Mouse (Mus musculus): ENCODE results near the gene Maml2. TPM values are rescaled to one million over a fixed set of nuclear protein-coding genes. Genes with fewer than 3 reads are reported as not detected.

Maml2 gene
- polyA plus RNA-seq, 1 experiment from 2014 or later = 8.6 TPM

- Histone ChIP-seq H3K4me3 (no peak overlapping the region), H3K36me3 (0 out of 2 replicates have a peak, but pooled peaks cover 6% of the 10 kb centered on the region), H3K27ac (replicated peaks) (no peak overlapping the region), H3K4me1 (peaks cover 71% of the 10 kb centered on the region), H3K27me3 (ENCODE audit: low read depth, poor library complexity, severe bottlenecking) (no peaks in the 10 kb centered on the region), H3K9me3 (replicated peaks) (peaks cover 9% of the 10 kb centered on the region; the same call in 1 of the 2 replicates)
- WGBS = 51% methylated on average over 5 of the region's 5 CpGs
- no peak for DNase-seq (ENCODE audit: low spot score)
These were observed 238.0 kb downstream of the Maml2 start for GRCm38 (mm10) chr9:13535803-13536202.

- Histone ChIP-seq H3K27ac (replicated peaks) (peak overlapping the region; percentile 58; the same call in 1 of the 2 replicates), H3K4me3 (no peak overlapping the region), H3K27me3 (ENCODE audit: low read depth, poor library complexity, severe bottlenecking) (no peaks in the 10 kb centered on the region), H3K4me1 (peaks cover 68% of the 10 kb centered on the region), H3K36me3 (0 out of 2 replicates have a peak, but pooled peaks cover 6% of the 10 kb centered on the region), H3K9me3 (replicated peaks) (peaks cover 9% of the 10 kb centered on the region; the same call in 1 of the 2 replicates)
- WGBS = 58% methylated on average over 12 of the region's 12 CpGs
- no peak for DNase-seq (ENCODE audit: low spot score)
These were observed 238.9 kb downstream of the Maml2 start for GRCm38 (mm10) chr9:13536419-13537261.

GRCm38 (mm10) chr9:13538200-13538599 lies 240.4 kb downstream of the Maml2 start:
- 90% methylated on average over 7 of the region's 7 CpGs for WGBS
- no peak overlapping the region for H3K27ac ChIP-seq (replicated peaks)
- H3K9me3 ChIP-seq (replicated peaks) = peaks cover 9% of the 10 kb centered on the region; the same call in 1 of the 2 replicates
- no peaks in the 10 kb centered on the region for H3K27me3 ChIP-seq (ENCODE audit: low read depth, poor library complexity, severe bottlenecking)
- peaks cover 56% of the 10 kb centered on the region for H3K4me1 ChIP-seq
- DNase-seq (ENCODE audit: low spot score) = no peak
- H3K4me3 ChIP-seq = no peak overlapping the region
- 0 out of 2 replicates have a peak, but pooled peaks cover 6% of the 10 kb centered on the region for H3K36me3 ChIP-seq

- Histone ChIP-seq H3K4me1 (peaks cover 66% of the 10 kb centered on the region), H3K27me3 (ENCODE audit: low read depth, poor library complexity, severe bottlenecking) (no peaks in the 10 kb centered on the region), H3K36me3 (0 out of 2 replicates have a peak, but pooled peaks cover 1% of the 10 kb centered on the region), H3K27ac (replicated peaks) (peak overlapping the region; percentile 57; the same call in 1 of the 2 replicates), H3K9me3 (replicated peaks) (peaks cover 4% of the 10 kb centered on the region; the same call in 1 of the 2 replicates), H3K4me3 (no peak overlapping the region)
- DNase-seq (ENCODE audit: low spot score) = no peak
- 40% methylated on average over 4 of the region's 4 CpGs for WGBS
These were observed 241.8 kb downstream of the Maml2 start for GRCm38 (mm10) chr9:13539535-13539934.

- no peak overlapping the region for H3K27ac ChIP-seq (replicated peaks)
- peaks cover 68% of the 10 kb centered on the region for H3K4me1 ChIP-seq
- 91% methylated on average over 2 of the region's 2 CpGs for WGBS
These were observed 242.5 kb downstream of the Maml2 start for GRCm38 (mm10) chr9:13540227-13540626.

GRCm38 (mm10) chr9:13540781-13541180 lies 243.0 kb downstream of the Maml2 start:
- H3K9me3 ChIP-seq (replicated peaks) = no peaks in the 10 kb centered on the region
- no peaks in the 10 kb centered on the region for H3K36me3 ChIP-seq
- no peak overlapping the region for H3K4me3 ChIP-seq
- no peak for DNase-seq (ENCODE audit: low spot score)
- H3K27me3 ChIP-seq (ENCODE audit: low read depth, poor library complexity, severe bottlenecking) = no peaks in the 10 kb centered on the region
- H3K27ac ChIP-seq (replicated peaks) = peak overlapping the region; percentile 30; the same call in 1 of the 2 replicates
- H3K4me1 ChIP-seq = peaks cover 63% of the 10 kb centered on the region
- WGBS = 76% methylated on average over 6 of the region's 6 CpGs

More at GRCm38 (mm10) chr9:13540227-13540626, 242.5 kb downstream of the Maml2 start:
- H3K4me3 ChIP-seq = no peak overlapping the region
- no peaks in the 10 kb centered on the region for H3K9me3 ChIP-seq (replicated peaks)
- DNase-seq (ENCODE audit: low spot score) = no peak
- H3K36me3 ChIP-seq = no peaks in the 10 kb centered on the region
- H3K27me3 ChIP-seq (ENCODE audit: low read depth, poor library complexity, severe bottlenecking) = no peaks in the 10 kb centered on the region

- H3K4me1 ChIP-seq = peaks cover 48% of the 10 kb centered on the region
- no peak overlapping the region for H3K4me3 ChIP-seq
- WGBS = 73% methylated on average over 8 of the region's 8 CpGs
- H3K36me3 ChIP-seq = no peaks in the 10 kb centered on the region
- H3K27me3 ChIP-seq (ENCODE audit: low read depth, poor library complexity, severe bottlenecking) = no peaks in the 10 kb centered on the region
- H3K27ac ChIP-seq (replicated peaks) = no peak overlapping the region; the same call in 1 of the 2 replicates
- no peaks in the 10 kb centered on the region for H3K9me3 ChIP-seq (replicated peaks)
- DNase-seq (ENCODE audit: low spot score) = no peak
These were observed 245.4 kb downstream of the Maml2 start for GRCm38 (mm10) chr9:13543167-13543566.

GRCm38 (mm10) chr9:13544133-13544532 lies 246.4 kb downstream of the Maml2 start:
- DNase-seq (ENCODE audit: low spot score) = no peak
- no peaks in the 10 kb centered on the region for H3K9me3 ChIP-seq (replicated peaks)
- no peak overlapping the region for H3K27ac ChIP-seq (replicated peaks)
- 60% methylated on average over 8 of the region's 8 CpGs for WGBS
- H3K4me1 ChIP-seq = peaks cover 41% of the 10 kb centered on the region
- H3K27me3 ChIP-seq (ENCODE audit: low read depth, poor library complexity, severe bottlenecking) = no peaks in the 10 kb centered on the region
- no peaks in the 10 kb centered on the region for H3K36me3 ChIP-seq
- no peak overlapping the region for H3K4me3 ChIP-seq

- no peaks in the 10 kb centered on the region for H3K27me3 ChIP-seq (ENCODE audit: low read depth, poor library complexity, severe bottlenecking)
- WGBS = 91% methylated on average over 6 of the region's 6 CpGs
- no peak overlapping the region for H3K27ac ChIP-seq (replicated peaks)
- DNase-seq (ENCODE audit: low spot score) = no peak
- H3K4me1 ChIP-seq = peaks cover 37% of the 10 kb centered on the region
- no peak overlapping the region for H3K4me3 ChIP-seq
- no peaks in the 10 kb centered on the region for H3K36me3 ChIP-seq
- no peaks in the 10 kb centered on the region for H3K9me3 ChIP-seq (replicated peaks)
These were observed 248.0 kb downstream of the Maml2 start for GRCm38 (mm10) chr9:13545726-13546125.

GRCm38 (mm10) chr9:13549911-13550310 lies 252.2 kb downstream of the Maml2 start:
- Histone ChIP-seq H3K9me3 (replicated peaks) (no peaks in the 10 kb centered on the region), H3K4me1 (peaks cover 12% of the 10 kb centered on the region), H3K36me3 (no peaks in the 10 kb centered on the region), H3K4me3 (no peak overlapping the region), H3K27me3 (ENCODE audit: low read depth, poor library complexity, severe bottlenecking) (no peaks in the 10 kb centered on the region), H3K27ac (replicated peaks) (no peak overlapping the region)
- 81% methylated on average over 3 of the region's 3 CpGs for WGBS
- DNase-seq (ENCODE audit: low spot score) = no peak

- WGBS = 84% methylated on average over 5 of the region's 5 CpGs
These were observed 254.8 kb downstream of the Maml2 start for GRCm38 (mm10) chr9:13552380-13553052.

GRCm38 (mm10) chr9:13554773-13555172 lies 257.0 kb downstream of the Maml2 start:
- no peaks in the 10 kb centered on the region for H3K9me3 ChIP-seq (replicated peaks)
- WGBS = 92% methylated on average over 5 of the region's 5 CpGs
- no peak overlapping the region for H3K4me3 ChIP-seq
- no peaks in the 10 kb centered on the region for H3K27me3 ChIP-seq (ENCODE audit: low read depth, poor library complexity, severe bottlenecking)
- no peak overlapping the region for H3K27ac ChIP-seq (replicated peaks)
- DNase-seq (ENCODE audit: low spot score) = no peak
- H3K4me1 ChIP-seq = peaks cover 12% of the 10 kb centered on the region
- H3K36me3 ChIP-seq = no peaks in the 10 kb centered on the region

More at GRCm38 (mm10) chr9:13552380-13553052, 254.8 kb downstream of the Maml2 start:
- no peaks in the 10 kb centered on the region for H3K9me3 ChIP-seq (replicated peaks)
- no peak for DNase-seq (ENCODE audit: low spot score)
- H3K4me3 ChIP-seq = no peak overlapping the region
- peaks cover 20% of the 10 kb centered on the region for H3K4me1 ChIP-seq
- no peaks in the 10 kb centered on the region for H3K36me3 ChIP-seq
- no peak overlapping the region for H3K27ac ChIP-seq (replicated peaks)
- no peaks in the 10 kb centered on the region for H3K27me3 ChIP-seq (ENCODE audit: low read depth, poor library complexity, severe bottlenecking)
